ENCODE assay signal across 8 mouse cellular contexts in the genomic region with DNA sequence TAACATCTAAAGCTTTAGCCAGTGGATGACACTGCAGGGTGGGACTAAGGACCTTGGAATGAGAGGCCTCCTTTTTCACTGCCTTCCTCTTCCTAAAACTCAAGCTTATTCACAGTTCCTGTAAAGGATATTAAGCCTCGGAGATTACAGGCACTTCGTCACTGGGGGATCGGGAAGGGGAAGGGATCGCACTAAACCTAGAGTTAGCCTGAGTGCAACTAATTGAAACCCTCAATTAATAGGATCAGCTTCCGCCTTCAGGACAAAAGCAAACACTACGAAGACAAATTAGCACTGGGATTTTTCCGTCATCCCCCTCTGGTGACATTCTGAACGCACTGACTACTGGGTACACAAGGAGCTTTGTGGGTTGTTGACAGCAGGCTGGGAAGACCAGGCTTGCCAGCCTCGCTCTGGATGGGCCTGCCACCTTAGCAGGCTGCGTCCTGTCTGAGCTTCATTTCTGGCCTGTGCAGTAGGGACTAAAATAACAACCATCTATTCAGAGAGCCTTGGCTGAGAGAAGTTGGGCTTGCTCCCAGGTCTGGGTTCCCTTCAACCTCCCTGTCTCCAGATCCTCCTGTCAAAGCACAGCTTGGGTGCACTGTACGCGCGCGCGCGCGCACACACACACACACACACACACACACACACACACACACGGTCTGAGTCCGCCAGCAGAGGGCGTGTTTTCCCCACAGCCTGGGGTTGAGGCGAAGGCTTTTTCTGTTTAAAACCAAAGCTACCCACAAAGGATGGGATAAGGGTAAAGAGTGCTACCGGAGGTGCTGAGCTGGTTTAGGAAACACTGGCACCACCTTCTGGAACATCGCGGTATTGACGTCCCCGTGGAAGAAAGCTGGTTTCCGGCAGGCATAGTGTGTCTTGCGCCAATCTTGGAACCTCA.
DNase-seq lines count a peak whose midpoint lies in the region; ATAC-seq and TF ChIP-seq lines count a peak whose summit lies in the region.

No protein-coding gene starts in this region.

- no peak overlapping the region for H3K9ac ChIP-seq in ES-Bruce4 (ENCODE audit: low read depth, poor library complexity, severe bottlenecking)
- peak overlapping the region; percentile 46 for H3K9ac ChIP-seq in forebrain, embryonic 16.5 days (replicated peaks; ENCODE audit: low read depth, low read length)
- no peak overlapping the region for H3K9ac ChIP-seq in liver, postnatal 0 days (replicated peaks)

- TF ChIP-seq EP300 in ES-Bruce4 (IDR thresholded peaks at IDR 0.05; ENCODE audit: insufficient read depth, low read depth, low read length) = no peak
- TF ChIP-seq EP300 in liver, postnatal 0 days (IDR thresholded peaks at IDR 0.05; ENCODE audit: low read depth) = no peak

- intact Hi-C loops in heart, postnatal 25 days (cut with DNase I) = loop anchor here (1.0 to 10.0 kb wide), 4 partner anchors 132 to 554 kb away; no protein-coding TSS in a partner anchor

- H3K9me3 ChIP-seq in ES-Bruce4 (replicated peaks; ENCODE audit: control insufficient read depth, insufficient read depth, low read length, poor library complexity, severe bottlenecking) = no peaks in the 10 kb centered on the region
- no peaks in the 10 kb centered on the region for H3K9me3 ChIP-seq in forebrain, embryonic 16.5 days (ENCODE audit: control insufficient read depth, low read length)
- no peaks in the 10 kb centered on the region for H3K9me3 ChIP-seq in liver, postnatal 0 days (ENCODE audit: low read length)

- H3K27me3 ChIP-seq in ES-Bruce4 (ENCODE audit: control insufficient read depth, insufficient read depth, low read length, poor library complexity, severe bottlenecking) = no peaks in the 10 kb centered on the region
- no peaks in the 10 kb centered on the region for H3K27me3 ChIP-seq in forebrain, embryonic 16.5 days (replicated peaks; ENCODE audit: control insufficient read depth, insufficient read depth, low read length)
- H3K27me3 ChIP-seq in liver, postnatal 0 days (ENCODE audit: insufficient read depth, low read length) = no peaks in the 10 kb centered on the region
- no peaks in the 10 kb centered on the region for H3K27me3 ChIP-seq in thymus, adult 2 months (ENCODE audit: control insufficient read depth, insufficient read depth, low read length)

- TF ChIP-seq POLR2A in ES-Bruce4 (IDR thresholded peaks at IDR 0.05; ENCODE audit: insufficient read depth, low read length) = no peak
- no peak for TF ChIP-seq POLR2A in thymus, adult 2 months (IDR thresholded peaks at IDR 0.05; ENCODE audit: control insufficient read depth, extremely low read depth, insufficient read depth, low read length, poor library complexity)

- no peak overlapping the region for H3K27ac ChIP-seq in ES-Bruce4 (ENCODE audit: insufficient read depth, low read length)
- 0 out of 2 replicates have a peak overlapping the region, but pooled peaks have one; percentile 50 for H3K27ac ChIP-seq in forebrain, embryonic 16.5 days (ENCODE audit: low read length)
- H3K27ac ChIP-seq in liver, postnatal 0 days (ENCODE audit: low read depth) = no peak overlapping the region
- H3K27ac ChIP-seq in thymus, adult 2 months (ENCODE audit: control insufficient read depth, insufficient read depth, low read length) = no peak overlapping the region

- H3K4me1 ChIP-seq in ES-Bruce4 (ENCODE audit: control insufficient read depth, insufficient read depth, low read length) = no peaks in the 10 kb centered on the region
- H3K4me1 ChIP-seq in forebrain, embryonic 16.5 days (replicated peaks; ENCODE audit: control insufficient read depth, insufficient read depth, low read length) = peaks cover 7% of the 10 kb centered on the region
- no peaks in the 10 kb centered on the region for H3K4me1 ChIP-seq in liver, postnatal 0 days (ENCODE audit: insufficient read depth)
- no peaks in the 10 kb centered on the region for H3K4me1 ChIP-seq in thymus, adult 2 months (replicated peaks; ENCODE audit: control insufficient read depth, insufficient read depth, low read length)

- 15% methylated on average over 28 of the region's 28 CpGs for WGBS in forebrain, embryonic 16.5 days
- WGBS in liver, postnatal 0 days (ENCODE audit: insufficient replicate concordance) = 44% methylated on average over 28 of the region's 28 CpGs
- WGBS in thymus, adult 2 months = 54% methylated on average over 28 of the region's 28 CpGs

- ATAC-seq in cerebellum, adult (ENCODE audit: insufficient number of reproducible peaks, low FRiP score, low TSS enrichment) = peak; percentile 94
- ATAC-seq in forebrain, embryonic 16.5 days = peak; percentile 94
- ATAC-seq in liver, postnatal 0 days = peak; percentile 63

- H3K36me3 ChIP-seq in ES-Bruce4 (ENCODE audit: control insufficient read depth, insufficient read depth, low read length, poor library complexity, severe bottlenecking) = no peaks in the 10 kb centered on the region
- H3K36me3 ChIP-seq in forebrain, embryonic 16.5 days (ENCODE audit: control insufficient read depth, insufficient read depth) = no peaks in the 10 kb centered on the region
- H3K36me3 ChIP-seq in liver, postnatal 0 days (replicated peaks; ENCODE audit: insufficient read depth, low read length) = no peaks in the 10 kb centered on the region
- H3K36me3 ChIP-seq in thymus, adult 2 months (ENCODE audit: control insufficient read depth, insufficient read depth, low read length) = no peaks in the 10 kb centered on the region

- peak overlapping the region; percentile 41 for H3K4me2 ChIP-seq in forebrain, embryonic 16.5 days (ENCODE audit: low read length)
- no peak overlapping the region for H3K4me2 ChIP-seq in liver, postnatal 0 days (ENCODE audit: low read depth, low read length)

- DNase-seq in heart, postnatal 25 days (ENCODE audit: low spot score) = peak; percentile 62
- peak; percentile 83 for DNase-seq in layer of hippocampus, adult 11-12 months (ENCODE audit: low spot score)
- DNase-seq in liver, postnatal 0 days = peak; percentile 74
- peak; percentile 23 for DNase-seq in ovary, adult 18-20 months (ENCODE audit: low spot score)
- peak; percentile 85 for DNase-seq in thymus, adult 2 months

- TF ChIP-seq CTCF in ES-Bruce4 (IDR thresholded peaks at IDR 0.05; ENCODE audit: low read depth, low read length) = peak; percentile 52
- TF ChIP-seq CTCF in liver, postnatal 0 days (IDR thresholded peaks at IDR 0.05; ENCODE audit: low read depth) = peak; percentile 78
- peak; percentile 83 for TF ChIP-seq CTCF in thymus, adult 2 months (IDR thresholded peaks at IDR 0.05; ENCODE audit: borderline replicate concordance, control insufficient read depth, extremely low read depth, insufficient read depth, low read length, poor library complexity)

- no peak overlapping the region for H3K4me3 ChIP-seq in ES-Bruce4 (ENCODE audit: low read depth, low read length)
- peak overlapping the region; percentile 17 for H3K4me3 ChIP-seq in forebrain, embryonic 16.5 days (replicated peaks; ENCODE audit: low read length)
- H3K4me3 ChIP-seq in liver, postnatal 0 days (ENCODE audit: low read depth, low read length) = no peak overlapping the region
- no peak overlapping the region for H3K4me3 ChIP-seq in thymus, adult 2 months (ENCODE audit: control insufficient read depth, insufficient read depth, low read length)

Comparison
In these comparisons a context has a peak if more than half of its experiments do, and no peak if none do; other contexts are left out.
1. DNase-seq: peak in every context shown above with its lines; median percentile 85 in thymus, adult 2 months; 83 in layer of hippocampus, adult 11-12 months; 74 in liver, postnatal 0 days; 62 in heart, postnatal 25 days; 23 in ovary, adult 18-20 months.